Mouse (Mus musculus): Measurements from ENCODE around the gene Syt8.

GRCm38 (mm10) chr7:142462190-142462589 lies 27.5 kb downstream of the Syt8 start:
- no peak for TF ChIP-seq POLR2A (IDR thresholded peaks at IDR 0.05; ENCODE audit: borderline replicate concordance, control insufficient read depth, low read depth, low read length)
- TF ChIP-seq CTCF (IDR thresholded peaks at IDR 0.05; ENCODE audit: control insufficient read depth, insufficient read depth, low read length) = no peak
